Mouse (Mus musculus) 3134 (cell line): ENCODE results near the gene Erbb2.

Experiments
- DNase-seq: peaks from one replicate; pipeline ENCODE4 v3.0.0-alpha.2; 2011; ENCODE audit warnings: low spot score; ENCODE audit not compliant: insufficient read length; ENCODE audit errors: extremely low read depth

Gene Erbb2

DNA sequence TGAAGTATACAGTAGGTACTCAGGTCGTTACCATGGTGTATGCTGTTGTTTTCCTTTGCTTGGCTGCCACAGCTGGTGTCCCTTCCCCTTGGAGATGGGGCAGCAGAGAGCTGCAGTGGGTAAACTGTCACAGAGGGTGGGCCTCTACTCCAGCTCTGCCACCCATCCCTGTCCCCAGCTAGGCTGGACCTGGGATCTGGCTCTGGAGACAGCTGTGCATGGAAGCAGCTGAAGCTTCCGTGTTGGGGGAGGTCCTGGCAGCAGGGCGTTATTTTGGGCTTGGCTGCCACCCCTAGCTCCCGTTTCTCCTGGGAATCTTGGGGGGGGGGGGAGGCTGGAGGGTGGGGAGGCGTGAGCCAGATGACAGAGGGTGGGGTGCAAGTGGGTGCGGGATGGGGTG is 6.0 kb downstream of the Erbb2 start:
- no peak for DNase-seq

DNA sequence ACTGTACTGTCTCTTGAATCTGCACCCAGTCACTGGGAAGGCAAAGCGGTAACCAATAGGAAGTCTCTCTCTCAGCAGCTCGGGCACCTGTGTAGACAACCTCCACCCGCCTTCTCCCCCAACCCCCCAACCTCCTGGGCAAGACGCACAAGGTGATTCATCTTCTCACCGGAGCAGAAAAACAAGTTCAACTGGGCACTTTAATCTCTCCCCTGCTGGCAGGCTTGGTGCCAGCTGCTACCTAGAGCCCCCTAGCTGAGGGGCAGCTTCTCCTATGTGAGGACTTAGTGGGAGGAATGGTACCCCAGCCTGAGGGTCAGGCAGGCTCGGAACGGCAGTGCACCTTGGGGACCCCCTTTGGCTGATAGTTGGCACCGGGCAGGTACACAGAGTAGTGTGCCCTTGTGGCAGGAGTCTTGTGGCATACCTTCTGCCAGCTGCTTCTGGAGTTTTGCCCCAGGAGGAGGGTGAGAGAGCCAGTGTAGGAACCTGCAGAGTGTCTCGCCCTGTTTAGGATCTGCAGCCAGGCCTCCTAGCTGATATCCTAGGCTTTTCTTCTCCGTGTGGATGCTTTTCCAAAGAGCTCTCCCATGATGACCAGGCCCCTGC is 6.8 kb downstream of the Erbb2 start:
- no peak for DNase-seq

- no peak for DNase-seq
Measured at GRCm38 (mm10) chr11:98426592-98426991, 14.3 kb downstream of the Erbb2 start.

GRCm38 (mm10) chr11:98428436-98428835 is 16.2 kb downstream of the Erbb2 start:
- DNase-seq, result no peak

GRCm38 (mm10) chr11:98431743-98432502 is 19.7 kb downstream of the Erbb2 start:
- no peak for DNase-seq

GRCm38 (mm10) chr11:98435723-98436122 is 23.5 kb downstream of the Erbb2 start:
- DNase-seq, result no peak

GRCm38 (mm10) chr11:98437441-98437840 is 25.2 kb downstream of the Erbb2 start:
- DNase-seq, result no peak

DNA sequence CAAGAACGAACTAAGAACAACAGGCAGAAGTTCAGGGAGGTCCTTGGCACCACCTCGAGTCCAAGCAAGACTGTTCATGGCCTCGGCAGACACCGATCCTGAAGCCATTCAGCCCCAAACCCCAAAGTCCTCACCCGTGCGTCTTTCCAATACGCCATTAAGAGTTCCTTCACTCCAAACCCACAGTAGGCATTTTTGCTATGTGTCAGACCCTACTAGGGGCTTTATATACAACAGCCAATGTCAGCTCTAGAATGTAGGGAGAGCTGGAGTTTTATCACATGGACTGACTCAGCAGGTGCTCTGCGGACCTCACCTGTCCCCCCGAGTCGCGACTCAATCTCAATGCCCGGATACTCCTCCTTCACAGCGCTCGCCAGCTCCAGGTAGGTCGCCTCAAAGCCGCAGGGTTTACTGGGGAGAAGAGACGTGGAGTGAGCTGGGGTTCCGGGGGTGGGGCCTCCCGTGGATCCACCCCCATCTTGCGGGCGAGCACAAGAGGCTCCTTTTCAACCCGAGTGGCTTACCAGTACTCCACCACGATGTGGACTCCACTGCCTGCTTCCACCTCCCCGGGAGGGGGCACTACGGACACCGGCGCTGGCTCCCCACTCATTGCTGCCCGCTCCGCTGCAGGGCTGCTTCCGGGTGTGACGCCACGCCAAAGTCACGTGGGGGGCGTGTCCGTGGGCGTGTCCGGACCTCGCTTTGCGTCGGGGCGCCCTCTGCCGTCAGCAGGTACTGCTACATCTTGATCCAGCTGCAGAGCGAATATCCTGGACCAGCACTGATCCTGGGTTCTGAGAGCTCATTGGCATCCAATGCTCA is 26.3 kb downstream of the Erbb2 start, which contains the start of gene Mien1:
Gene Mien1, minus strand, starts transcription at position 661 of the 828 bp plus-strand sequence.
- DNase-seq, result peak; percentile 96

DNA sequence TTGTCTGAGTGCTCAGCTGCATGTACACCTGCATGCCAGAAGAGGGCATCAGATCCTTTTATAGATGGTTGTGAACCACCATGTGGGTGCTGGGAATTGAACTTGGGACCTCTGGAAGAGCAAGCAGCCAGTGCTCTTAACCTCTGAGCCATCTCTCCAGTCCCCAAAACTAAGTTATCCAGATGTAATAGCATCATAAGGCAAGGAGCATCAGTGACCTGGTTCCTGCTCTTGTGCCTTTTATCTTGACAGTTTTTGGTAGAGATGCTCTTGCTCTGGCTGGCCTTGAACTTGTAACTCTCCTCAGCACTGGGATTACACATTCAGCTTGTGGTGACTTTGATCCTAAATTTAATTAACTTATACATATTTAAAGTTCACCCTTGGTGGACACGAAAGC is 31.4 kb downstream of the Erbb2 start:
- DNase-seq, result no peak

- DNase-seq, result no peak
Measured at GRCm38 (mm10) chr11:98445238-98445637, 33.0 kb downstream of the Erbb2 start.

DNA sequence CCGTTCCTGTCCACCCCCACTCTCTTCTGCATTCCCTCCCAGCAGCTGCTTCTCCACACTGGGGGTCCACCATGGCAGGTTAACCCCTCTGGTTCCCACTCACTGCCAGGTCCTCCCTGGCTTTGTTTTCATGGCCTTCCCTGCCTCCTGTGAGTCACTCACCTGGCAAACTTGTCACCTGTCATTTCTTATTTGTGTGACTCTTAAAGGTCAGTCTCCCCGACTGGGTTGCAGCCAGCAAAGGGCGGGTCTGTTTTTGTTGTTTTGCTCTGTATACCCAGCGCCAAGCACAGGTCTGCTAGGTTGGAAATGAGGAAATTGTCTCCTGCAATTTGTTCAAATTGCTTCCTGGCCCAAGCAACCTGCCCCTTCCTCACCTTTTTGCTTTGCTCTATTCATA is 33.4 kb downstream of the Erbb2 start:
- no peak for DNase-seq

GRCm38 (mm10) chr11:98446213-98446561 is 33.9 kb downstream of the Erbb2 start, which contains the start of gene Grb7:
Gene Grb7, plus strand, starts transcription at chr11:98446394.
- DNase-seq, result no peak

- no peak for DNase-seq
Measured at GRCm38 (mm10) chr11:98446562-98447474, 34.5 kb downstream of the Erbb2 start.

- no peak for DNase-seq
Measured at GRCm38 (mm10) chr11:98447475-98447834, 35.2 kb downstream of the Erbb2 start.

DNA sequence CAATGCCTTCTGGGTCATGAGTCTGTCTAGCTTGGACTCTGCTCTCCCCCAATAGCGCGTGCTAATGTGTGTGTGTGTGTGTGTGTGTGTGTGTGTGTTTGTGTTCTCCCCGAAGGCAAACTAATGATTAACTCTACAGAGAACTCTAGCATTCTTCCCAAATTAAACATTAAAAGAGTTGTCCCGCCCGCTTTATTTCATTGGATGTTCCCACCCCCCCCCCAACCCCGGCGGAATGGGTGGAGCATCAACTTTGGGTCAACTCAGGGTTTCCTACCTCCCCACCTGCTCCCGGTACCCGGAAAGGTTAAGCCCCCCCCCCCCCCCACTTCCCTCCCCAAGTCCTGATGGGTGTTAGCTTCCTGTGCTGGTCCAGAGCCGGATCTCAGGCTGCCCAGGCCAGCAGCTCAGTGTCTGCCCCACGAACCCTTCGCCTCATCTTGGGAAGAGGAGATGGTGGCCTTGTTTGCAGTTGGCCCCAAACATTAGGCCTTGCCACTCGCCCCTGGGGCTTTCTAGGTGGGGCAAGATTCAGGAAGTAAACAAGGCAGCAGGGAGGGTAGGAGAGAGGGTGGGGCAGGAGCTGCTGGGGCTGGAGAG is 36.0 kb downstream of the Erbb2 start:
- no peak for DNase-seq

DNA sequence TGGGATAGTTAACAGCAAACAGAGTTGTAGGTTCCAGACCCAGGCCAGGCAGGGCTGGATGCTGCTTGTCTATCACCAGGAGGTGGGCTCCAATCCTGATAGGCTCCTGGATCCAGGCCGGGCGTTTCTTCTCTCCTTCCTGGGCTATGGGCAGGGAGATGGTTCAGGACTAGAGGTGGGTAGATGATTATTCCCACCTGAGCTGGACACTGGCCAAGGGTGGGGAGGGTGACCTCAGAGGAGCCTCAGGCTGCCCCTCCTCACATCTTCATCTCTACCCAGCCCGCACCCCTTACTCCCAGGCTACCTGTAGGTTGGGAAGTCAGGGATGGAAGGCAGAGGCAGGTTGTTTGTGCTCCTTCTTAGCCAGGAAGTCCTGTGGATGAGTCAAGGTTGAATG is 37.1 kb downstream of the Erbb2 start:
- no peak for DNase-seq

DNA sequence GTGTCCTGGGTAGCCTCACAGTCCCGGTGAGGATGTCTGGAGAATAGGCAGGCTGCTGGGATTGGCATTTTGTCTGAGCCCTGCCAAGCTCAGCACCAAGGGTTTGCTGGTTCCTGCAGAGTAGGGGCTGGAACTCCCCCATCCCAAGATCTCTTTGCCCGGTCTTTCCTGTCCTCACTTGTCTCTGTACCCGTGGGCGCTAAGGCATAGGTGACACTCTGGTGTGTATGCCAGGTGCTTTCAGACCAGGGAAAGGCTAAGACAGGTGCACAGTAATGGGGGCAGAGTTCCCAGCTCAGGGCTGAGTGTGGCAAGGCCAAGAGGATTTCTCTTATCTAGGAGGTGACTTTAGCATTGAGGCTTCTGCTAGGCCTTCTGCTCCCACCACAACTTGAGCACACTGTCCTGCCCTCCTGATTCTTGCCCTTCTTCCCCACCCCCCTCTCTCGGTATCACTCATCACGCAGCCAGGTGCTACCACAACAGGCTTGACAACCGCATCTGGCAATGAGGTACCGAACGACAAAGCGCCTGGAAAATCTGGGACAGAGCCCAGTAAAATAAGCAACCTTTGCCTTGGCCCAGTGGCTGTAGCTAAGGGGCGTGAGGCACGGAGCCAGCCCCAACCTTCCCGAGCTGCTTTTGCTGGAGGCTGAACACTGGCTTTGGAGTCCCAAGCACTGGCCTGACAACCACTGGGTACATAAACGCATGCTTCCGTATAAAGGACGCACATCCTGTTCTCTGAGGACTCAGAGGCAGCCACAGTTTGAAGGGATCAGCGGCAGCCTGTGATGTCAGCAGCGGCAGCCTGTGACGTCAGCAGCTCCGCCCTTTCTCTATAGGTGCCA is 37.9 kb downstream of the Erbb2 start:
- DNase-seq, result no peak

DNA sequence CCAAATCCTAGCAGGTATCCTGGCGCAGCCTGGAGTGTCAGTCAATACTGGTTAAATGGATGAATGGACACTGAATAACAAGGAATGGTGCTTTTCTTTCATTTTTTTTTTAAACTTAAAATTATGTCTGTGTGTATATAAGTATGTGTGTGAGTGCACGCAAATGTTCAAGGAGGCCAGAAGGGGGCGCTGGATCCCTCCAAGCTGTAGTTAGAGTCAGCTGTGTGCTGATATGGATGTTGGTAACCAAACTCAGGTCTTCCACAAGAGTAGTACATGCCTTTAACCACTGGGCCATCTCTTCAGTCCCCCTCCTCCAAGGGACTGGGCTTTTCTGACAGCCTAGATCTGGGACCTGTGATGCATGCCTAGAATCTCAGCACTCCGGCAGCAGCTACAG is 43.2 kb downstream of the Erbb2 start:
- no peak for DNase-seq

- no peak for DNase-seq
Measured at GRCm38 (mm10) chr11:98456545-98456944, 44.3 kb downstream of the Erbb2 start.
